Mouse (Mus musculus) hindbrain, embryonic 12.5 days (tissue): ENCODE results near the gene Vmn2r4. TPM values are rescaled to one million over a fixed set of nuclear protein-coding genes. Genes with fewer than 3 reads are reported as not detected.
"Not testable (repeated sequence)": the region's sequence is repeated elsewhere in the genome, so short reads cannot be mapped to it uniquely, and the experiment has no call there.

ENCODE experiments used
- ATAC-seq: fragments of 200-750 bp; cut with Nextera tagmentation; 2 replicates; pipeline ENCODE4 v1.8.0; 2017; ENCODE audit warnings: moderate TSS enrichment; ENCODE audit not compliant: low FRiP score
- H3K27ac ChIP-seq: fragments of 300-500 bp; sonication (generic); 2 replicates; pipeline ENCODE4 v1.5.1; 2016; ENCODE audit warnings: mild to moderate bottlenecking
- H3K27me3 ChIP-seq: fragments of 300-500 bp; sonication (generic); 2 replicates; pipeline ENCODE4 v1.6.1; 2016; ENCODE audit warnings: mild to moderate bottlenecking
- H3K36me3 ChIP-seq: fragments of 300-500 bp; sonication (generic); 2 replicates; pipeline ENCODE4 v1.6.1; 2016; ENCODE audit warnings: mild to moderate bottlenecking
- H3K4me1 ChIP-seq: fragments of 300-500 bp; sonication (generic); 2 replicates; pipeline ENCODE4 v1.6.1; 2016
- H3K4me2 ChIP-seq: fragments of 300-500 bp; sonication (generic); replicated peaks from 2 replicates; pipeline ENCODE4 v1.6.1; 2016; ENCODE audit warnings: mild to moderate bottlenecking
- H3K4me3 ChIP-seq: fragments of 300-500 bp; sonication (generic); 2 replicates; pipeline ENCODE4 v1.5.1; 2016; ENCODE audit warnings: mild to moderate bottlenecking
- H3K9ac ChIP-seq: fragments of 300-500 bp; sonication (generic); 2 replicates; pipeline ENCODE4 v1.6.1; 2016; ENCODE audit warnings: mild to moderate bottlenecking, moderate library complexity
- H3K9me3 ChIP-seq: fragments of 300-500 bp; sonication (generic); replicated peaks from 2 replicates; pipeline ENCODE4 v1.6.1; 2016; ENCODE audit warnings: mild to moderate bottlenecking
- WGBS: fragments of 180-500 bp; shearing (Covaris S2); methylation state at CpG from one replicate; pipeline ENCODE4 v1.1.7; 2016; 5-methylcytosine and 5-hydroxymethylcytosine counted together
- polyA plus RNA-seq: library from polyadenylated mRNA; unstranded; fragments of >200 nt; fragmentation: Nextera tagmentation; extraction: Ambion mirVana; gene quantifications from 2 replicates; pipeline ENCODE4 v1.2.1, GENCODE M21; 2016

Vmn2r4 gene
- polyA plus RNA-seq: not detected in 2 replicates

DNA sequence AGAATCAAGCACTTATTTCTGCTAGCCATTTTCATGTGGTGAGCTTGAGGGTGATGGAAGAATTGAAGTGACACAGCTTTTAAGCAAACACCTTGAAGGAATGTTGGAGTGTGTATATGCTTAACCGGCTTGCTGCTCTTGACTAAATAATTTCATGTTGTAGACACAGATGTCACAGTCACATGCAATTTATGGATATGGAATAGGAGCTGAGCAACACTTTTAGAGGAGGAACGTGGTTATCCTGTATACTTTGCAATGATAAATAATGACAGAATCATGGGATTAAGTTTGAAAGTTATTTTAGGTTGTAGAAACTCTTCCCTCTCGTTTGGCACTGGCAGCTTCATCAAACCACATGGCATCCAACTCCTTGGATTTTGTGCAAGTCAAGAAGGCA lies at the start of gene Vmn2r4:
Gene Vmn2r4 (minus strand): TSS at position 101 of the 400 bp plus-strand sequence.
- H3K9ac ChIP-seq, ATAC-seq, H3K27me3 ChIP-seq, H3K27ac ChIP-seq, H3K9me3 ChIP-seq, H3K4me1 ChIP-seq, H3K36me3 ChIP-seq, H3K4me3 ChIP-seq, H3K4me2 ChIP-seq: not testable (repeated sequence)
- WGBS: 83% methylated on average over 3 of the region's 3 CpGs

- not testable (repeated sequence) for H3K4me2 ChIP-seq, H3K27me3 ChIP-seq, ATAC-seq, H3K4me3 ChIP-seq, H3K4me1 ChIP-seq, H3K9me3 ChIP-seq, H3K9ac ChIP-seq, H3K36me3 ChIP-seq, H3K27ac ChIP-seq
- WGBS: 91% methylated on average over 7 of the region's 7 CpGs
Measured at GRCm38 (mm10) chr3:64434261-64434660, 19.1 kb upstream of the Vmn2r4 start.

DNA sequence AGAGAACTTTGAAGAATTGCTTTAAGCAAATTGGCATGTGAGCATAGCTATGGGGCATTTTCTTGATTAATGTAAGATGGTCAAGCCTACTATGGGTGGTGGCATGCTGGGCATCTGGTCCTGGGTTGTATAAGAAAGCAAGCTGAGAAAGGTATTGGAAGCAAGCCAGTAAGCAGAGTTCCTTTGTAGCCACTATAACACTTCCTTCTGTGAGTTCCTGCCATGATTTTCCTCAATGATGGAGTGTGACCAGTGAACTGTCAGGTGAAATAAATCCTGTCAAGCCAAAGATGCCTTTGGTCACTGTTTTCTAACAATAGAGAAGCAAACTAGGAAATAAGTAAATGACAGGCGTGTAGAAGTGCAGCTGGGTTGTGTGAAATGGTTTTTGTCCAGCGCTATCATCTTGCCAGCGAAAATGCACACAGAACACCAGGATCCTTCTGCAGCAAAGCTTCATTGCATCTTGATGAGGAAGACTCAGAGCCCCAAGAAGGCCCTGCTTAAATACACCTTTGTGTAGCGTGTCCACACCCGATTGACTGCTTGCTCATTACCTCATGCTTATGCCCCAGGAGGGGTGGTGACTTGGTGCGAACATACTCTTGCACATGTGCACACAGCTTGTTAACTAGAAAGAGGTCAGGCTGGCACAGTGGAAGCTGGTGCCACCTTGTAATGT lies 13.1 kb upstream of the Vmn2r4 start:
- H3K4me1 ChIP-seq, H3K27me3 ChIP-seq, H3K4me2 ChIP-seq, H3K9me3 ChIP-seq, H3K36me3 ChIP-seq, H3K4me3 ChIP-seq, H3K9ac ChIP-seq, H3K27ac ChIP-seq: not testable (repeated sequence)
- 82% methylated on average over 6 of the region's 6 CpGs for WGBS
- peak; percentile 71 for ATAC-seq

- WGBS: 92% methylated on average over 1 of the region's 1 CpGs
- H3K4me2 ChIP-seq: not testable (repeated sequence)
Measured at GRCm38 (mm10) chr3:64422141-64422540, 7.0 kb upstream of the Vmn2r4 start.

GRCm38 (mm10) chr3:64417477-64417876 lies 2.3 kb upstream of the Vmn2r4 start:
- not testable (repeated sequence) for H3K4me3 ChIP-seq, H3K36me3 ChIP-seq, H3K27ac ChIP-seq, H3K4me1 ChIP-seq, H3K27me3 ChIP-seq, H3K9ac ChIP-seq, ATAC-seq, H3K9me3 ChIP-seq, H3K4me2 ChIP-seq
- 90% methylated on average over 1 of the region's 1 CpGs for WGBS

More at GRCm38 (mm10) chr3:64422141-64422540, 7.0 kb upstream of the Vmn2r4 start:
- ATAC-seq, H3K4me3 ChIP-seq, H3K27me3 ChIP-seq, H3K36me3 ChIP-seq, H3K4me1 ChIP-seq, H3K27ac ChIP-seq, H3K9me3 ChIP-seq, H3K9ac ChIP-seq: not testable (repeated sequence)

DNA sequence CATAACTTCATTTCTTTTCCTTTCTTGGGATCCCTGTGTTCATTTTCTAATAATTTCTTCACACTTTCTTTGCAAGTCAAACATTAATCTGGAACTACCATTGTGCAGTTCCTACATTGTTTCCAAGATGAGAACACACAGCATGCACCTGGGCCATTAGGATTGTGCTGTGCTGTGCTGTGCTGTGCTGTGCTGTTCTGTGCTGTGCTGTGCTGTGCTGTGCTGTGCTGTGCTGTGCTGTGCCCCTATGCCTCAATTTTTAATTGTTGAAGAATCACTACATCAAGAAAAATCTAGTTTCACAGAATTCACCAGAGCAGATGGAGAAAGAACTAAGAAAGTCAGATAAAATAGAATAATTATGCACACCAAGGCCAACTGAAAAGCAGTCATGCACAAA lies 915 bp downstream of the Vmn2r4 start:
- not testable (repeated sequence) for H3K36me3 ChIP-seq, H3K27ac ChIP-seq, ATAC-seq, H3K4me2 ChIP-seq, H3K4me3 ChIP-seq, H3K27me3 ChIP-seq, H3K9me3 ChIP-seq, H3K9ac ChIP-seq, H3K4me1 ChIP-seq

DNA sequence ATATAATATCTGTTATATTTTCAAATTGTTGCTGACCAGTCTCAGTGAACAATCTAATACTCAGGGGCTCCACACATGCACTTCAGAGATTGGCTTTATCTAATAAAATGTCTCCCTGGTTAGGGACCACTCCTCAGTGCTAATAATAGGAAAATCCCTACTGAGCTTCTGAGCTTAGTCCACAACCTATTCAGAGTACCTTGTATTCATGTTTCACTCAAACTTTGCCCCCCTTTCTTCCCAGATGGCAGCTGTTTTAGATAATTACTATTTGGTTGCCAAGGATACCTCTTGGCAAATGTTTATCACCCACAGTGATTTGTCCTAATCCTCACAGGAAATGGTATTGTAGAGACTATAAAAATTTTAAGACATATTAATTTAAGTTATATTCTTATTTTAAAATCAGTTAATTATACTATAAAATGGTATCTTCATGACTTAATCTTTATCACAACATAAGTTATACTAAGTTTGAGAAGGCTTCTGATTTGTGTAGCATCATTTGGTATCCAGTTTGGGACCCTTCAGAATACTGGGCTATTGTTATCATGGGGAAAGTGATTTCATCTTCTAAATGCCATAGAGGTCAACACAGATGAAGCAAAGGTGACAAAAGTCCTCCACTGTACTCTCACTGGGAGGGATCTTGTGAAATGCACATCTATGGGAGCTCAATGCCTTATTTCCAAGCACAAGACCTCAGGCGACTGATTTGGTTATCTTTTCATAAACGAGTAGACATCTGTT lies 55.7 kb downstream of the Vmn2r4 start:
- Histone ChIP-seq H3K27me3 (no peaks in the 10 kb centered on the region), H3K9ac (no peak overlapping the region), H3K27ac (no peak overlapping the region), H3K36me3 (no peaks in the 10 kb centered on the region), H3K4me1 (no peaks in the 10 kb centered on the region), H3K9me3 (no peaks in the 10 kb centered on the region), H3K4me3 (no peak overlapping the region), H3K4me2 (no peak overlapping the region)
- WGBS: 60% methylated on average over 2 of the region's 2 CpGs
- no peak for ATAC-seq

Other genes starting within 250 kb of the Vmn2r4 start
- gene Vmn2r3, start 125.7 kb downstream of the Vmn2r4 start, polyA plus RNA-seq: not detected in 2 replicates
- not detected in 2 replicates for gene Vmn2r5, start 94.5 kb upstream of the Vmn2r4 start, polyA plus RNA-seq
- gene Vmn2r6, start 150.5 kb upstream of the Vmn2r4 start, polyA plus RNA-seq: not detected in 2 replicates